Mouse (Mus musculus) embryonic fibroblast, embryonic 13.5 days (primary cell): ENCODE measurements around the gene Lekr1. TPM values are rescaled to one million over a fixed set of nuclear protein-coding genes. Genes with fewer than 3 reads are reported as not detected.

Source experiments
- H3K27ac ChIP-seq: 2 replicates; pipeline ENCODE4 v1.5.1; 2012; ENCODE audit warnings: low read length, control low read depth, inconsistent platforms; ENCODE audit not compliant: insufficient read depth
- H3K4me1 ChIP-seq: 2 replicates; pipeline ENCODE4 v1.6.1; 2011; ENCODE audit warnings: low read length; ENCODE audit not compliant: control insufficient read depth, insufficient read depth
- H3K4me3 ChIP-seq: 2 replicates; pipeline ENCODE4 v1.5.1; 2011; ENCODE audit warnings: mild to moderate bottlenecking, control low read depth, low read length; ENCODE audit not compliant: insufficient read depth
- CTCF ChIP-seq: IDR thresholded peaks from 2 replicates; pipeline ENCODE4 v1.5.1; 2011; ENCODE audit warnings: mild to moderate bottlenecking, control low read depth, low read length, moderate library complexity, borderline replicate concordance; ENCODE audit not compliant: insufficient read depth
- POLR2A ChIP-seq: IDR thresholded peaks from 2 replicates; pipeline ENCODE4 v1.6.1; 2011; ENCODE audit warnings: low read depth, mild to moderate bottlenecking, control low read depth, low read length, moderate library complexity
- polyA plus RNA-seq: library from polyadenylated mRNA; stranded (reverse); fragments of >200 nt; gene quantifications from 2 replicates; pipeline ENCODE4 v1.2.4, GENCODE M21; 2011; ENCODE audit warnings: low read depth; ENCODE audit not compliant: missing spikeins, insufficient read length

The Lekr1 gene
- polyA plus RNA-seq, result 4.2 and 5.2 TPM in 2 replicates

- no peak for TF ChIP-seq CTCF
- TF ChIP-seq POLR2A, result peak; percentile 68
- 0 out of 2 replicates have a peak within 1 kb of the TSS, but pooled peaks have one; percentile 8 for H3K27ac ChIP-seq
- peak within 1 kb of the TSS; percentile 68 for H3K4me3 ChIP-seq
- peaks cover 2% of the 10 kb centered on the region; the same call in 1 of the 2 replicates for H3K4me1 ChIP-seq
These were observed at the start of gene Lekr1 for GRCm38 (mm10) chr3:65665977-65666766. Gene Lekr1, plus strand, starts transcription at chr3:65666228.

GRCm38 (mm10) chr3:65617507-65617906 is 48.5 kb upstream of the Lekr1 start:
- Histone ChIP-seq H3K27ac (no peak overlapping the region), H3K4me3 (no peak overlapping the region), H3K4me1 (no peaks in the 10 kb centered on the region)
- TF ChIP-seq POLR2A, result no peak
- no peak for TF ChIP-seq CTCF

GRCm38 (mm10) chr3:65619340-65619739 is 46.7 kb upstream of the Lekr1 start:
- no peaks in the 10 kb centered on the region for H3K4me1 ChIP-seq
- H3K4me3 ChIP-seq, result no peak overlapping the region
- TF ChIP-seq CTCF, result no peak
- no peak for TF ChIP-seq POLR2A
- H3K27ac ChIP-seq, result no peak overlapping the region

GRCm38 (mm10) chr3:65623057-65623456 is 43.0 kb upstream of the Lekr1 start:
- peaks cover 5% of the 10 kb centered on the region; the same call in 1 of the 2 replicates for H3K4me1 ChIP-seq
- no peak overlapping the region for H3K4me3 ChIP-seq
- no peak overlapping the region for H3K27ac ChIP-seq
- TF ChIP-seq POLR2A (no peak), CTCF (no peak)

- H3K27ac ChIP-seq, result peak overlapping the region; percentile 56
- H3K4me3 ChIP-seq, result no peak overlapping the region
- H3K4me1 ChIP-seq, result peaks cover 5% of the 10 kb centered on the region; the same call in 1 of the 2 replicates
- TF ChIP-seq POLR2A (no peak), CTCF (no peak)
These were observed 40.3 kb upstream of the Lekr1 start for GRCm38 (mm10) chr3:65625496-65626289.

GRCm38 (mm10) chr3:65626290-65626914 is 39.6 kb upstream of the Lekr1 start:
- H3K4me3 ChIP-seq, result no peak overlapping the region
- H3K27ac ChIP-seq, result peak overlapping the region; percentile 56
- TF ChIP-seq CTCF, result no peak
- TF ChIP-seq POLR2A, result no peak
- H3K4me1 ChIP-seq, result peaks cover 5% of the 10 kb centered on the region; the same call in 1 of the 2 replicates

- no peak for TF ChIP-seq POLR2A
- TF ChIP-seq CTCF, result no peak
- peaks cover 5% of the 10 kb centered on the region; the same call in 1 of the 2 replicates for H3K4me1 ChIP-seq
These were observed 38.9 kb upstream of the Lekr1 start for GRCm38 (mm10) chr3:65627021-65627706.

GRCm38 (mm10) chr3:65627707-65628028 is 38.4 kb upstream of the Lekr1 start:
- no peak overlapping the region for H3K4me3 ChIP-seq

More at GRCm38 (mm10) chr3:65627021-65627706, 38.9 kb upstream of the Lekr1 start:
- Histone ChIP-seq H3K4me3 (no peak overlapping the region), H3K27ac (peak overlapping the region; percentile 55)

GRCm38 (mm10) chr3:65629565-65630112 is 36.4 kb upstream of the Lekr1 start:
- Histone ChIP-seq H3K4me1 (peaks cover 10% of the 10 kb centered on the region), H3K27ac (no peak overlapping the region), H3K4me3 (no peak overlapping the region)
- TF ChIP-seq CTCF, result no peak
- no peak for TF ChIP-seq POLR2A

More at GRCm38 (mm10) chr3:65627707-65628028, 38.4 kb upstream of the Lekr1 start:
- H3K4me1 ChIP-seq, result peaks cover 5% of the 10 kb centered on the region; the same call in 1 of the 2 replicates
- no peak for TF ChIP-seq POLR2A
- TF ChIP-seq CTCF, result no peak
- H3K27ac ChIP-seq, result peak overlapping the region; percentile 55
